Mouse (Mus musculus): ENCODE measurements around the gene Ptprm.

DNA sequence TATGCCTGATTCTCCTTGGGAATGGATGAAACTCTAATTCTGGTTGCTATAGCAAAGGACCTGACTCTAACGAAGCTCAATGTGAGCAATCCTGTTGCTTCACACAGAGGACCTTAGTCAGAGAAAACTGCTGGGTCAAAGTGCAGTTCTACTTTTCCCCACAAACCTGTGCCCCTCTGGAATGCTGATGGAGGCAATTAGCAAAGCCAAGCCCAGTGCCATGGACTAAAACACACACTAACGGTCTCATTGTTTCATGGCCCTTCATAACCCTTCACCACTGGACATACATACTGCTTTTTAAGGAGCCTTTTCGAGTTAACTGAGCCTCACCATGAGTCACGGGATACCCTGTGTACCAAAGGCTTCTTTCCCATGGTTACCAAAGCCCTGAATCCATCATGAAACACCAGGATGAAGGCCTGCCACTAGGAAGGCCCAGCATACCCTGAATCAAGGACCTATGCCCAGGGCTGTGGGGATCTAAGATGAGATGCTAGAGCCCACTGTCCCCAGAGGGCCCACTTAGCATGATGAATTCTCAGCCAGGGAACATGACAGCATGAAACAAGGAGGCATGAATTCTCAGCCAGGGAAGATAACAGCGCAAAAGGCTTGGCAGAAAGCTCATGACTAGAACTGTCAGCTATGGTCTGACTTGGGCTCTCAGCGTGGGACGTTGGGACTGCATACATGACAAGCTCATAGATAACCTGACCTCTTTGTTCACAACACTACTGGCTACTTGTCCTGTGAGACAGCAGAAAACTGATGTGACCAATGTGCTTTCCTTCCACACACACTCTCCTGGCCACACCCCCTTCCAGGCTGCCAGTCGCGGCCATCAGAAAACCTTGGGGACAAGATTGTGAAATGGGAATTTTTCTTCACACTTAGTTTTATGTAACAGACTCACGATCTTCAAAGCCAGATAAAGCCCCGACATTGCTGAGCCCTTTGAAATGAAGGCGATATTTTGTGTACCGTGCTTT, 57.4 kb downstream of the Ptprm start:
- no peak for TF ChIP-seq CTCF (IDR thresholded peaks at IDR 0.05; ENCODE audit: low read depth)
- TF ChIP-seq EP300 (IDR thresholded peaks at IDR 0.05; ENCODE audit: low read depth): no peak

Measured in liver, embryonic 14.5 days (tissue).